Mouse (Mus musculus) adrenal gland, adult 8-10 months (tissue): ENCODE measurements around the gene Gria2. TPM values are rescaled to one million over a fixed set of nuclear protein-coding genes. Genes with fewer than 3 reads are reported as not detected.

ENCODE experiments used
- DNase-seq: peaks from one replicate; pipeline ENCODE4 v3.0.0; 2022
- total RNA-seq, 4 experiments: library from RNA; stranded (reverse); gene quantifications; 2 replicates each; pipeline ENCODE4 v1.2.4; 2022

The Gria2 gene
- 10 to 100 TPM; 12.2 to 22.3 (median 18.1) TPM for total RNA-seq

DNA sequence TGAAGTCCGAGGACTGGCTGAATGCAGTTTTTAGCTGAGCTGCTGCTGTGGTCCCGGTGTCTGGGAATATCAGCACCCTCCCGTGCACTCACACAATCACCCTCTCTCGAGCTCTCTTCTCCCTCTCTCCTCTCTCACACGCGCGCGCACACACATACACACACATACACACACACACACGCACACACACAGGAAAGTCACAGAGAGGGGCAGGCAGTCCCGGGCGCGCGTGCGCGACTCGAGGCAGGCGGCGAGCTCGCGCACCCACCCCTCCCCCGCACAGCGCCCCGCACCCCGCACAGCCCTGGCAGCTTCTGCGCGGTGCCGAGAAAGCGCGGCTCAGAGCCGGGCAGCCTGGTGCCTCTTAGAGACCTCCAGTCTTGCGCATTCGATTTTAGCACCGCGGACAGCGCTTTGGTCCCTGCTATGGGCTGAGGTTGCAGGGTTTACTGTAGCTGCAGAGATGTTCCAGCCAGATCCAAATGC lies at the start of gene Gria2:
Gene Gria2, minus strand, starts transcription at position 240 of the 486 bp plus-strand sequence.
- DNase-seq: peak; percentile 47

- DNase-seq: no peak
These were observed 48.3 kb upstream of the Gria2 start for GRCm38 (mm10) chr3:80850947-80851346.

DNA sequence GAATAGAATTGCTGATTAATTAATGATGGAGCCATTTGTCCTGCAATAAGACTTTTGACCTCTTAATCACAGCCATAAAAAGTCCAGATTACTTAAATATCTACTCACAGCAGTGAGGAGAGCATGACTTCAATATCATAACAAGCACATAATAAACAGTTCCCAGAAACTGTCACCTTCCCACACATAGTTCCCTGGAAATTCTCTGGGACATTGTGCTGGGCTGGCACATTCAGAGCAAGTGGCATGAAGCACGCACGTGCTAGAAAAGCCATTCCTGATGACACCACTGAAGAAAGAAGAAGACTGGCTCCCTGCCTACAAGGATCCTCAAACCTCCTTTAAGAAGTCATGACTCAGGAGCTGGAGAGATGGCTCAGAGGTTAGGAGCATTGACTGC lies 43.0 kb upstream of the Gria2 start:
- no peak for DNase-seq

DNA sequence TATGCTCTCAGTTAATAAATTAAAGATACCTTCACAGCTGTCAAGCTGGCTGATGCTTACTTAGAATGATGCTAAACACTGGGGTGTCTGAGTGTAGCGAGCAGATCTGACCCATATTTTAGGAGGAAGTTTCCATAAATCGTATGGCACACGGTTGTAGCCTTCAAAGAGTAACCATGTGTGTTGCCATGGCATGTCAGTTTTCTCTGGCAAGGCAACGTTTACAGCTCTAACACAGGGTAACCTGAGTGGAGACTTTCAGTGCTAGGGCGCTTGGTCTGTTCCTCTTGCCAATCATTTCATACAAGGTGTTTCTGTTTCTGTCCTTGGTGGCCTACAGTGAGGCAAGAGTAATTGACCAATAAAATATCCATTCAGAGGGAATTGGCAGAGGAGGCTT lies 37.2 kb upstream of the Gria2 start:
- no peak for DNase-seq

DNA sequence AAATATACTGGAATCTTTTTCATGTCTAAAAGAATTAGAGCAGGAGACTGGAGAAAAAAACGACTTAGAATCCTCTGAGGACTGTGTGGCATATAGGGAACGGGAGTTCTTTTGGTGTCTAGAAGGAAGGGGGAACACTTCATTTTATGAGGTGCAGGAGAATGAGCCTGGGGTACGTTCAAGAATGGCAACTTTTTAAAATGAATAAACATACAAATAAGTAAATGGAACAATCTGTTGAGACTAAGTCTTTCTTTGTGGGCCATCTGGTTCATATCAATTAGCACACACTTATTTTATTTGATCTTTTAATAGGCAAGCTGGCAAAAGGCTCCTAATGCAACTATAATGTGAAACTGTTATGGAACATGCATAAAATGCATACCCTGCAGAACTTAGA lies 34.9 kb upstream of the Gria2 start:
- no peak for DNase-seq

GRCm38 (mm10) chr3:80823975-80824374 lies 21.3 kb upstream of the Gria2 start:
- DNase-seq: no peak

DNA sequence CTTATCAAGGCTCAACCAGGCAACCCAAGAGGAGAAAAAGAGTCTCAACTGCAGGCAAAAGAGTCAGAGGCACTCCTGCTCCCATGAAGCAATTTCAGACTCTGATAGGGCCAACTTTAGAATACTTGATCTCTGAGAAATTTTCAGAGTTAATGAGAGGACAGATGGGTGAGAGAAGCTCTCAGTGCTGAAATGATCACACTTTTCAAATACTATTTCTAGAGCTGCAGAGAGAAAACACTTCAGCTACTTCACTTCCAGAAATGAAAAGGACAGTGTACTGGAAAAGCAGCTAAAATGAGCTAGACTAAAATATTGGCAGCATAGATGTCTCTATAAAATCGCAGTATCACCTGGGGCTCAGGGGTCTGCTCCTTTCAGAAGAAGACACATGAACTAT lies 16.0 kb upstream of the Gria2 start:
- DNase-seq: no peak

- DNase-seq: no peak
These were observed 11.1 kb upstream of the Gria2 start for GRCm38 (mm10) chr3:80813734-80814133.

GRCm38 (mm10) chr3:80812237-80812636 lies 9.6 kb upstream of the Gria2 start:
- DNase-seq: no peak

- DNase-seq: no peak
These were observed 2.7 kb upstream of the Gria2 start for GRCm38 (mm10) chr3:80805327-80805726.

DNA sequence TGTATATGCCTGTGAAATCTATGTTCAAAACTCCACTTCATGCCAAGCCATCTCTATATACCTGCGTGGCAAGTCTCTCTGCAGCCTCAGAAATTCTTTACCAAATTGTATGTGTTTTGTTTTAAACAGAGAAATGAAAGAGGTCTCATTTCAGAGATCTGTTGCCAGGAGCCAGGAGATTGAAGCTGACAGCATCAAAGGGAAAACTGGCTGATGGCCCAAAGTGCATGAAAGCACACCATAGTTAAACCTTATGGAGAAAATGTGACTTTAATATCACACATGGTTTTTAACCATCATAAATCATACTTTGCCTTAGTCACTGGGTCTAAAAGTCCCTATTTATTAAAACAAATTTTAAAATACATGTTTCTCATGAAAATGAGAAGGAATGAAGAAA lies 1.2 kb upstream of the Gria2 start:
- DNase-seq: no peak

- DNase-seq: no peak
These were observed 576 bp upstream of the Gria2 start for GRCm38 (mm10) chr3:80803211-80803610.

GRCm38 (mm10) chr3:80801827-80802310 lies 766 bp downstream of the Gria2 start:
- DNase-seq: no peak

DNA sequence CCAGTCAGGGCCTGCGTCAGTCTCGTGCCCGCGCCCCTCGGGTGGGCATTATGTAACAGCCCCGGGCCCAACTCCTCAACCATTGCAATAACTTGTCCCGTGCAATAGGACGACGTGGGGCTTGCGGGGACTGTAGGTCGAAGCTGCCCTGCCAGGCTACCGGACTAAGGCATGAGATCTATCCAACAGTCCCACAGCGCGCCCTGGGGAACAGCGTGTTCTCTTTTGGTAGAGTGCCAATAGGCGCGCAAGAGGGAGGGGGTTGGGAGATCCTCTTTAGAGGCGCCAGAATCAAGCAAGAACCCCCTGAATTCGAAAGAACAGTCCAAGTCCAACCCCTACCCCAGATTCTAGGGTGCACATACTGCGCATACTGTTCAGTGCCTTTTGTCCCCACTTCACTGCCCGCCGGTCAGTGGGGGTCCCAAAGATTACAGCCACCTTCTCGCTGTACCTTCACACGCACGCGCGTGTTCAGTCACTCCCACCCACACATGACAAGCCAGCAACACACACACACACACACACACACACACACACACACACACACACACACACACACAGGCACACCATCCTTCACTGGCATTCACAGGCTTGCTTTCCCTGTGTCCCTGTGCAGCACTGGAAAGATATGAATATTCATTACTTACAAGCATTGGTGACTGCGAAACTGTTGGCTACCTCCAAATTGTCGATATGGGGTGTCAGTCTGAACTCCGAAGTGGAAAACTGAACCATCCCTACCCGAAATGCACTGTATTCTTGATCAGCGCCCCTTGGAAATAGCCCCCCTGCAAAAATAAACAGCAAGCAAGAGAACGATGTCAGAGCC lies 1.4 kb downstream of the Gria2 start:
- no peak for DNase-seq

GRCm38 (mm10) chr3:80800299-80800994 lies 2.2 kb downstream of the Gria2 start:
- no peak for DNase-seq

- no peak for DNase-seq
These were observed 4.7 kb downstream of the Gria2 start for GRCm38 (mm10) chr3:80797935-80798334.

DNA sequence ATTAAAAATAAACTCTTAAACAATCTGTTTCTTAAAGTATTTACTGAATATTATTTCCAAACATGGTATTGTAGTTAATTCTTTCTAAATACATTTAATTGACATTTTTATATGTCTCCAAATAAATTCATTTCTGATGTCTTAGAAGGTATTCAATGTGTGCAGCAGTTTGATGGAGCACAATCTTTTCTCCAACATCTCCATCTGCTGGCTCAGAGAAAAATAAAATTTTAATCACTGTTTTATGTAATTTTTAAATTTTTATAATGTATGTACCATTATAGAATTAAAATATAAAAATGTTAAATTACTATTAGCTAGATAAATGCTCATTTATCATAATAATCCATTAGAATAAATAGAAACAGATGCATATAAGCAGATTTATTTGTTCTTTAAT lies 5.9 kb downstream of the Gria2 start:
- no peak for DNase-seq

DNA sequence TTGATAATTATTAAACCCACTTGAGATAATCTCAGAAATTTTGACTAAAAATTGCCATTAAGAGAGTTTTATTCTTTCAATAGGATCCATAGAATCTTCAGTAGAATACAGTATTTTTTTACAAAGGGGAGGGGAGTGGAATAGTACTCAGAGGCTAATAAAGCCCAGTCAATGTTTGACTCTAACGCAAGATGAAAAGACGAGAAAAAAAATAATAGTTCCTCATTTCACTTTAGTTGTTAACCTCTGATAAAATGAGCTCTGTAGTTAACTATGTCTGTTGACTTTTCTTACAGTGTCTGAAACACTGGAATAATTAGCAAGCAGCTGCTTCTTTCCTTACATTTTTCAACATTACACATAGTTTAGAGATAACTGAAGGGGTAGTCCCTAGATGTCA lies 7.4 kb downstream of the Gria2 start:
- DNase-seq: no peak

DNA sequence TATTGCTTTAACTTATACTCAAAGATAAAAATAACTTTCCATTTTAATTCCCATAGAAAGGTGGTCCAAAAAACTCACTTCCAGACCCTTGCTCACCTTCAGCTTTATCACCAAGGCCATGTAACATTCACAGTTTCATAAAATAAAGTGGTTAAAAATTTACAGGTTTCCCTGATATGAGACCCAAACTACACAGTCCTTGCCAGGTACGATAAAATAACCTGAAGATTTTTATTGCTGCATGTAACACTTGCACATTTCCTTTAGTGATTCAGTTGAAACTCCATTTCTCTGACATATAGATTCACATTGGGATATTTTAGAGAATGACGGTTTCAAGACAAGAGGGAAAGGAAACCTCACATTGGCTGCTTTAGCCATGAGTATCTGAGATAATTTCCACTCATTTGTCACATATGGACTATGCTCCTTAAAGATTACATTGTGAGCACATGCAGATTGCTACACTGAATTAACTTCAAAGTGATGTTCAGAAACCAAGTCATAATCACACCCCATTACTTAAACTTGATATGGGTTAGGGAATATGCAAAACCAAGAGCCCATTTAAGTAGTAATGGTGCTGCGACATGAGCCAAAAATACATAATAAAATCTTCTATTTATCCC lies 15.4 kb downstream of the Gria2 start:
- no peak for DNase-seq

DNA sequence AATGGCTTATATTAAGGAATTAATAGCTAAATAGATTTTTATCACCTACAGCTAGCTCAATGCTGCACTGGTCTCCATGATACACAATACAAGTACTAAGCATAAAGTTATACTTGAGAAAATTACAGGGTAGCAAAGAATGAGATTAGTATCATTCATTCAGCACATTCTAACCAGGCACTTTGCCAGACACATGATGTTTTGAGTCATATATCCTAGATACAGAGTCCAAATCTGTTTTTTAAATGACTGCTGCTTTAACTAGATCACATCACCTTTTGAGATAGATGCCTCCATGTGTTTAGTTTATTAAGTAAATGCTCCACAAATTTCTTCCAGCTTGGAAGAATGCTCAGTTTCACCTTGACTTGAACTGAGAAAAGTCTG lies 21.5 kb downstream of the Gria2 start:
- no peak for DNase-seq

- no peak for DNase-seq
These were observed 22.1 kb downstream of the Gria2 start for GRCm38 (mm10) chr3:80780383-80781143.

- DNase-seq: no peak
These were observed 26.0 kb downstream of the Gria2 start for GRCm38 (mm10) chr3:80776628-80777027.
